Mouse (Mus musculus) activated CD4-positive, CD25-positive, alpha-beta regulatory T cell, adult 4 months (primary cell): ENCODE measurements around the gene Ppp2r2d. TPM values are rescaled to one million over a fixed set of nuclear protein-coding genes. Genes with fewer than 3 reads are reported as not detected.

Source experiments
- ATAC-seq: one replicate; pipeline ENCODE4 v1.8.0; 2017
- polyA plus RNA-seq, 2 experiments: library from polyadenylated mRNA; unstranded; fragments of 100-300 nt; shearing (Covaris generic); gene quantifications; one replicate each; pipeline ENCODE4 v1.2.1; 2017

Ppp2r2d gene
- polyA plus RNA-seq, 2 experiments from 2014 or later = 12.3 to 15.0 TPM

DNA sequence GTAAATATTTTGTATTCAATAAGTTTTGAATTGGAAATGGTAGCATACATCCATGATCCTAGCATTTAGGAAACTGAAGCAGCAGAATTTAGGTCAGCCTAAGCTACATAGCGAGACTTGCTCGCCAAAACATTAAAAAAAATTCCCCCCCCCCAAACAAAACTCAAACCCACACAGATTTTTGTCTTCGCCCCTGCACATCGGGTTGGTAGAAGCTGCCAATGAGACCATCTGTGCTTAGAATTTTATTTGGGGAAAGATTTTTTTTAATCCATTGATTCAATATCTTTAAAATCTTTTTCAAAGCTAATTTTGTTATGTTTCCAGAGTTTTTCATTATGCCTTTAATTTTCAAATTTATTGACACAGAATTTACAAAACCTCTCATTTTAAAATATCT is 82.6 kb downstream of the Ppp2r2d start:
- ATAC-seq = no peak

Other genes with a start within 250 kb of the Ppp2r2d start
- gene Mapk1ip1, start 194 bp downstream of the Ppp2r2d start, polyA plus RNA-seq = 10 to 100 TPM; 14.3 to 19.9 TPM
- gene Bnip3, start 63.4 kb downstream of the Ppp2r2d start, polyA plus RNA-seq = 10 to 100 TPM; 13.3 to 14.4 TPM
- not detected for gene Jakmip3, start 94.7 kb downstream of the Ppp2r2d start, polyA plus RNA-seq
- gene Dpysl4, start 239.9 kb downstream of the Ppp2r2d start, polyA plus RNA-seq = not detected